20 mouse cellular contexts compared by ENCODE assay signal in the genomic region with DNA sequence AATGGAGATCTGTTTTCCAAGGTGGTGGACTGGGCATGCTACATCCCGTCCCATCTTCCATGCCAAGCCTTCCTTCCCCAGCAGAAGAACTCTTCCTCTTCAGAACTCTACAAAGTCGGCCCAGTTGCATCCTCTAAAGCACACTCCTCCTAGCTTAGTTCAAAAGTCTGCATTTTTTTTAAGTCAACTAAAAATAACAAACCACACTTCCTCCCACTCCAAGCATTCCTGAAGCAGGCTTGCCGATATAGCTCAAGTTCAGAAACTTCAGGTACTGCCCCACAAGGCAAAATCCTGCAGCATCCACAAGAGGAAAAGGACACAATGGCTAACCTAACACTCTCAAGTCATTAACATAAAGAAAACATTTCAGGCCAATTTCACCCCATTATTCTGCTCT. TPM values are rescaled to one million over a fixed set of nuclear protein-coding genes. Genes with fewer than 3 reads are reported as not detected.
DNase-seq lines count a peak whose midpoint lies in the region; ATAC-seq and TF ChIP-seq lines count a peak whose summit lies in the region.
"Had no signal": no experiment of that assay in that cellular context is flagged by ENCODE, and none has a peak within 500 bp of the region (broad histone marks: within the 10 kb centered on the region; RNA-seq: fewer than 3 reads in every experiment).

No protein-coding gene starts in this region.

- TF ChIP-seq CTCF in heart, postnatal 0 days (IDR thresholded peaks at IDR 0.05; ENCODE audit: low read depth) = no peak

- no peaks in the 10 kb centered on the region for H3K36me3 ChIP-seq in heart, postnatal 0 days (replicated peaks; ENCODE audit: control insufficient read depth, insufficient read depth, low read length)
- H3K36me3 ChIP-seq in kidney, embryonic 16.5 days (ENCODE audit: insufficient read depth, low read length) = no peaks in the 10 kb centered on the region
- no peaks in the 10 kb centered on the region for H3K36me3 ChIP-seq in limb, embryonic 13.5 days
- H3K36me3 ChIP-seq: embryonic facial prominence, embryonic 12.5 days; limb, embryonic 12.5 days; liver, embryonic 13.5 days; midbrain, embryonic 15.5 days had no signal

- peaks cover 42% of the 10 kb centered on the region for H3K4me1 ChIP-seq in heart, postnatal 0 days (ENCODE audit: control insufficient read depth, insufficient read depth)
- peaks cover 84% of the 10 kb centered on the region for H3K4me1 ChIP-seq in kidney, embryonic 16.5 days (ENCODE audit: insufficient read depth, low read length)
- peaks cover 59% of the 10 kb centered on the region for H3K4me1 ChIP-seq in limb, embryonic 13.5 days

- H3K9ac ChIP-seq in heart, postnatal 0 days (replicated peaks; ENCODE audit: low read depth, low read length) = no peak overlapping the region
- no peak overlapping the region for H3K9ac ChIP-seq in kidney, embryonic 16.5 days (replicated peaks; ENCODE audit: low read length)
- H3K9ac ChIP-seq in limb, embryonic 13.5 days = no peak overlapping the region
- H3K9ac ChIP-seq: embryonic facial prominence, embryonic 12.5 days; limb, embryonic 12.5 days; liver, embryonic 13.5 days; midbrain, embryonic 15.5 days had no signal

- no peak for TF ChIP-seq EP300 in heart, postnatal 0 days (IDR thresholded peaks at IDR 0.05; ENCODE audit: low read depth)

- WGBS in heart, postnatal 0 days = 33% methylated on average over 3 of the region's 3 CpGs
- WGBS in kidney, embryonic 16.5 days = 30% methylated on average over 3 of the region's 3 CpGs
- 59% methylated on average over 3 of the region's 3 CpGs for WGBS in limb, embryonic 13.5 days

- no peak for ATAC-seq in heart, postnatal 0 days (ENCODE audit: insufficient read depth, low read depth)
- no peak for ATAC-seq in kidney, embryonic 16.5 days (ENCODE audit: low FRiP score, low TSS enrichment)
- no peak for ATAC-seq in limb, embryonic 13.5 days (ENCODE audit: low FRiP score, low read depth)
- ATAC-seq: activated CD4-positive, CD25-positive, alpha-beta regulatory T cell, adult 4 months; inflammation-experienced regulatory T-cells, adult 6 months; midbrain, embryonic 15.5 days had no signal

- no peak overlapping the region for H3K4me3 ChIP-seq in heart, postnatal 0 days (ENCODE audit: low read depth, low read length)
- H3K4me3 ChIP-seq in kidney, embryonic 16.5 days (ENCODE audit: low read length) = no peak overlapping the region
- H3K4me3 ChIP-seq in limb, embryonic 13.5 days = no peak overlapping the region
- H3K4me3 ChIP-seq: embryonic facial prominence, embryonic 12.5 days; layer of hippocampus, adult 2 months; limb, embryonic 12.5 days; liver, embryonic 13.5 days; midbrain, embryonic 15.5 days had no signal

- H3K27ac ChIP-seq in heart, postnatal 0 days (ENCODE audit: low read depth) = 0 out of 2 replicates have a peak overlapping the region, but pooled peaks have one; percentile 26
- H3K27ac ChIP-seq in kidney, embryonic 16.5 days (ENCODE audit: low read length) = peak overlapping the region; percentile 31
- 0 out of 2 replicates have a peak overlapping the region, but pooled peaks have one; percentile 11 for H3K27ac ChIP-seq in limb, embryonic 13.5 days
- H3K27ac ChIP-seq: embryonic facial prominence, embryonic 12.5 days; layer of hippocampus, adult 2 months; limb, embryonic 12.5 days; liver, embryonic 13.5 days; macrophage; midbrain, embryonic 15.5 days had no signal

- no peak overlapping the region for H3K4me2 ChIP-seq in heart, postnatal 0 days (ENCODE audit: low read depth, low read length)
- H3K4me2 ChIP-seq in kidney, embryonic 16.5 days (replicated peaks; ENCODE audit: low read depth, low read length) = 0 out of 2 replicates have a peak overlapping the region, but pooled peaks have one; percentile 26
- no peak overlapping the region for H3K4me2 ChIP-seq in limb, embryonic 13.5 days (replicated peaks)
- H3K4me2 ChIP-seq: embryonic facial prominence, embryonic 12.5 days; limb, embryonic 12.5 days; liver, embryonic 13.5 days; midbrain, embryonic 15.5 days had no signal

- H3K27me3 ChIP-seq in heart, postnatal 0 days (ENCODE audit: control insufficient read depth, insufficient read depth, low read length) = no peaks in the 10 kb centered on the region
- no peaks in the 10 kb centered on the region for H3K27me3 ChIP-seq in kidney, embryonic 16.5 days (ENCODE audit: insufficient read depth, low read length)
- H3K27me3 ChIP-seq in limb, embryonic 13.5 days = no peaks in the 10 kb centered on the region
- H3K27me3 ChIP-seq: embryonic facial prominence, embryonic 12.5 days; limb, embryonic 12.5 days; midbrain, embryonic 15.5 days had no signal

- H3K9me3 ChIP-seq in heart, postnatal 0 days (replicated peaks; ENCODE audit: control insufficient read depth, low read length) = no peaks in the 10 kb centered on the region
- no peaks in the 10 kb centered on the region for H3K9me3 ChIP-seq in kidney, embryonic 16.5 days (ENCODE audit: low read length)
- H3K9me3 ChIP-seq in limb, embryonic 13.5 days = no peaks in the 10 kb centered on the region
- H3K9me3 ChIP-seq: embryonic facial prominence, embryonic 12.5 days; limb, embryonic 12.5 days; liver, embryonic 13.5 days; midbrain, embryonic 15.5 days had no signal

- DNase-seq in heart, postnatal 0 days (ENCODE audit: low spot score) = no peak
- DNase-seq in heart, adult 9 months (ENCODE audit: low spot score in 2 of 2) = no peak
- DNase-seq in kidney, postnatal 4 days = no peak
- peak; percentile 69 for DNase-seq in brain, adult 2 months (ENCODE audit: low read depth, low spot score)
- no peak for DNase-seq in liver
- DNase-seq: kidney, adult 8-10 months; layer of hippocampus, postnatal 36 days; liver, embryonic 13.5 days; lung, adult 2 months; thymus, adult 2 months; thymus, postnatal 4 days had no signal

RNA-seq across cellular contexts. Expression of gene Apbb2, which starts 4.9 kb away (rescaled TPM):
- 31.1 and 41.0 TPM in 2 replicates for total RNA-seq in heart, postnatal 0 days (2014; rRNA removed; ENCODE audit: low replicate concordance)
- polyA plus RNA-seq in heart, postnatal 0 days (2015; fragmentation: Nextera tagmentation; extraction: Ambion mirVana) = 31.8 and 31.9 TPM in 2 replicates
- 62.4 and 71.5 TPM in 2 replicates for polyA plus RNA-seq in kidney, embryonic 16.5 days (2015; fragmentation: Nextera tagmentation; extraction: Ambion mirVana)
- polyA plus RNA-seq in limb, embryonic 13.5 days (2015; fragmentation: Nextera tagmentation; extraction: Ambion mirVana) = 60.2 and 63.9 TPM in 2 replicates
